Mouse (Mus musculus): Measurements from ENCODE around the gene Tmem38a. TPM values are rescaled to one million over a fixed set of nuclear protein-coding genes. Genes with fewer than 3 reads are reported as not detected.

Tmem38a gene
- polyA plus RNA-seq, 1 experiment from 2014 or later, result 12.1 TPM

GRCm38 (mm10) chr8:72555770-72556169, 16.1 kb upstream of the Tmem38a start:
- 40% methylated on average over 4 of the region's 4 CpGs for WGBS
- Histone ChIP-seq H3K27me3 (replicated peaks; ENCODE audit: control insufficient read depth, insufficient read depth, low read length) (no peaks in the 10 kb centered on the region), H3K9me3 (ENCODE audit: control insufficient read depth, low read length) (no peaks in the 10 kb centered on the region), H3K27ac (ENCODE audit: low read length) (no peak overlapping the region), H3K4me3 (ENCODE audit: low read length) (no peak overlapping the region), H3K9ac (ENCODE audit: low read depth, low read length) (no peak overlapping the region), H3K36me3 (ENCODE audit: control insufficient read depth, insufficient read depth, low read length) (no peaks in the 10 kb centered on the region), H3K4me2 (ENCODE audit: low read depth, low read length) (no peak overlapping the region), H3K4me1 (ENCODE audit: control insufficient read depth, insufficient read depth, low read length) (no peaks in the 10 kb centered on the region)
- no peak for ATAC-seq

- H3K4me1 ChIP-seq (ENCODE audit: control insufficient read depth, insufficient read depth, low read length), result no peaks in the 10 kb centered on the region
- 95% methylated on average over 1 of the region's 1 CpGs for WGBS
- no peaks in the 10 kb centered on the region for H3K27me3 ChIP-seq (replicated peaks; ENCODE audit: control insufficient read depth, insufficient read depth, low read length)
- peaks cover 12% of the 10 kb centered on the region for H3K36me3 ChIP-seq (ENCODE audit: control insufficient read depth, insufficient read depth, low read length)
- H3K4me3 ChIP-seq (ENCODE audit: low read length), result no peak overlapping the region
- ATAC-seq, result no peak
- no peak overlapping the region for H3K9ac ChIP-seq (ENCODE audit: low read depth, low read length)
- no peaks in the 10 kb centered on the region for H3K9me3 ChIP-seq (ENCODE audit: control insufficient read depth, low read length)
- H3K4me2 ChIP-seq (ENCODE audit: low read depth, low read length), result no peak overlapping the region
- no peak overlapping the region for H3K27ac ChIP-seq (ENCODE audit: low read length)
Measured at GRCm38 (mm10) chr8:72561111-72561689, 10.7 kb upstream of the Tmem38a start.

- peaks cover 10% of the 10 kb centered on the region for H3K4me1 ChIP-seq (ENCODE audit: control insufficient read depth, insufficient read depth, low read length)
- H3K9ac ChIP-seq (ENCODE audit: low read depth, low read length), result no peak overlapping the region
- no peaks in the 10 kb centered on the region for H3K9me3 ChIP-seq (ENCODE audit: control insufficient read depth, low read length)
- H3K27me3 ChIP-seq (replicated peaks; ENCODE audit: control insufficient read depth, insufficient read depth, low read length), result no peaks in the 10 kb centered on the region
- H3K36me3 ChIP-seq (ENCODE audit: control insufficient read depth, insufficient read depth, low read length), result peaks cover 20% of the 10 kb centered on the region
- 97% methylated on average over 2 of the region's 2 CpGs for WGBS
- no peak overlapping the region for H3K27ac ChIP-seq (ENCODE audit: low read length)
- H3K4me3 ChIP-seq (ENCODE audit: low read length), result no peak overlapping the region
- no peak for ATAC-seq
- no peak overlapping the region for H3K4me2 ChIP-seq (ENCODE audit: low read depth, low read length)
Measured at GRCm38 (mm10) chr8:72565970-72566369, 5.9 kb upstream of the Tmem38a start.

GRCm38 (mm10) chr8:72570633-72571610, 933 bp upstream of the Tmem38a start, which contains the start of gene Smim7:
Gene Smim7, minus strand, starts transcription at chr8:72571088.
- WGBS, result under 1% methylated on average over 52 of the region's 52 CpGs
- Histone ChIP-seq H3K27ac (ENCODE audit: low read length) (peak within 1 kb of the TSS; percentile 95), H3K9me3 (ENCODE audit: control insufficient read depth, low read length) (no peaks in the 10 kb centered on the region), H3K27me3 (replicated peaks; ENCODE audit: control insufficient read depth, insufficient read depth, low read length) (no peaks in the 10 kb centered on the region), H3K4me2 (ENCODE audit: low read depth, low read length) (peak within 1 kb of the TSS; percentile 94), H3K9ac (ENCODE audit: low read depth, low read length) (peak within 1 kb of the TSS; percentile 79), H3K4me1 (ENCODE audit: control insufficient read depth, insufficient read depth, low read length) (peaks cover 19% of the 10 kb centered on the region), H3K4me3 (ENCODE audit: low read length) (peak within 1 kb of the TSS; percentile 73), H3K36me3 (ENCODE audit: control insufficient read depth, insufficient read depth, low read length) (peaks cover 11% of the 10 kb centered on the region)
- ATAC-seq, result peak; percentile 98

GRCm38 (mm10) chr8:72572507-72572906, 652 bp downstream of the Tmem38a start:
- H3K4me2 ChIP-seq (ENCODE audit: low read depth, low read length), result peak overlapping the region; percentile 94
- no peaks in the 10 kb centered on the region for H3K27me3 ChIP-seq (replicated peaks; ENCODE audit: control insufficient read depth, insufficient read depth, low read length)
- no peaks in the 10 kb centered on the region for H3K9me3 ChIP-seq (ENCODE audit: control insufficient read depth, low read length)
- no peak for ATAC-seq
- H3K27ac ChIP-seq (ENCODE audit: low read length), result no peak overlapping the region
- no peaks in the 10 kb centered on the region; the same call in 1 of the 2 replicates for H3K36me3 ChIP-seq (ENCODE audit: control insufficient read depth, insufficient read depth, low read length)
- H3K9ac ChIP-seq (ENCODE audit: low read depth, low read length), result peak overlapping the region; percentile 79
- peaks cover 19% of the 10 kb centered on the region for H3K4me1 ChIP-seq (ENCODE audit: control insufficient read depth, insufficient read depth, low read length)
- H3K4me3 ChIP-seq (ENCODE audit: low read length), result peak overlapping the region; percentile 73
- 5% methylated on average over 10 of the region's 10 CpGs for WGBS

GRCm38 (mm10) chr8:72573450-72573849, 1.6 kb downstream of the Tmem38a start:
- no peak for ATAC-seq
- WGBS, result 83% methylated on average over 6 of the region's 6 CpGs
- no peak overlapping the region for H3K27ac ChIP-seq (ENCODE audit: low read length)

GRCm38 (mm10) chr8:72575915-72576314, 4.1 kb downstream of the Tmem38a start:
- Histone ChIP-seq H3K27me3 (replicated peaks; ENCODE audit: control insufficient read depth, insufficient read depth, low read length) (no peaks in the 10 kb centered on the region), H3K4me1 (ENCODE audit: control insufficient read depth, insufficient read depth, low read length) (peaks cover 9% of the 10 kb centered on the region), H3K4me2 (ENCODE audit: low read depth, low read length) (no peak overlapping the region), H3K36me3 (ENCODE audit: control insufficient read depth, insufficient read depth, low read length) (no peaks in the 10 kb centered on the region; the same call in 1 of the 2 replicates), H3K9me3 (ENCODE audit: control insufficient read depth, low read length) (no peaks in the 10 kb centered on the region), H3K4me3 (ENCODE audit: low read length) (no peak overlapping the region), H3K27ac (ENCODE audit: low read length) (no peak overlapping the region), H3K9ac (ENCODE audit: low read depth, low read length) (no peak overlapping the region)
- no peak for ATAC-seq
- WGBS, result 91% methylated on average over 6 of the region's 6 CpGs

More at GRCm38 (mm10) chr8:72573450-72573849, 1.6 kb downstream of the Tmem38a start:
- Histone ChIP-seq H3K36me3 (ENCODE audit: control insufficient read depth, insufficient read depth, low read length) (no peaks in the 10 kb centered on the region; the same call in 1 of the 2 replicates), H3K27me3 (replicated peaks; ENCODE audit: control insufficient read depth, insufficient read depth, low read length) (no peaks in the 10 kb centered on the region), H3K4me1 (ENCODE audit: control insufficient read depth, insufficient read depth, low read length) (peaks cover 19% of the 10 kb centered on the region), H3K4me2 (ENCODE audit: low read depth, low read length) (no peak overlapping the region), H3K9ac (ENCODE audit: low read depth, low read length) (no peak overlapping the region), H3K9me3 (ENCODE audit: control insufficient read depth, low read length) (no peaks in the 10 kb centered on the region), H3K4me3 (ENCODE audit: low read length) (no peak overlapping the region)

- Histone ChIP-seq H3K4me3 (ENCODE audit: low read length) (no peak overlapping the region), H3K27me3 (replicated peaks; ENCODE audit: control insufficient read depth, insufficient read depth, low read length) (no peaks in the 10 kb centered on the region), H3K9me3 (ENCODE audit: control insufficient read depth, low read length) (no peaks in the 10 kb centered on the region), H3K36me3 (ENCODE audit: control insufficient read depth, insufficient read depth, low read length) (no peaks in the 10 kb centered on the region; the same call in 1 of the 2 replicates), H3K9ac (ENCODE audit: low read depth, low read length) (no peak overlapping the region), H3K27ac (ENCODE audit: low read length) (no peak overlapping the region), H3K4me1 (ENCODE audit: control insufficient read depth, insufficient read depth, low read length) (peaks cover 7% of the 10 kb centered on the region), H3K4me2 (ENCODE audit: low read depth, low read length) (no peak overlapping the region)
- 73% methylated on average over 3 of the region's 3 CpGs for WGBS
- no peak for ATAC-seq
Measured at GRCm38 (mm10) chr8:72577266-72577665, 5.4 kb downstream of the Tmem38a start.

- no peaks in the 10 kb centered on the region for H3K9me3 ChIP-seq (ENCODE audit: control insufficient read depth, low read length)
- 0 out of 2 replicates have a peak, but pooled peaks cover under 1% of the 10 kb centered on the region for H3K4me1 ChIP-seq (ENCODE audit: control insufficient read depth, insufficient read depth, low read length)
- no peak overlapping the region for H3K27ac ChIP-seq (ENCODE audit: low read length)
- H3K4me2 ChIP-seq (ENCODE audit: low read depth, low read length), result no peak overlapping the region
- H3K36me3 ChIP-seq (ENCODE audit: control insufficient read depth, insufficient read depth, low read length), result no peaks in the 10 kb centered on the region; the same call in 1 of the 2 replicates
- WGBS, result 46% methylated on average over 1 of the region's 1 CpGs
- ATAC-seq, result no peak
- H3K9ac ChIP-seq (ENCODE audit: low read depth, low read length), result no peak overlapping the region
- no peak overlapping the region for H3K4me3 ChIP-seq (ENCODE audit: low read length)
- no peaks in the 10 kb centered on the region for H3K27me3 ChIP-seq (replicated peaks; ENCODE audit: control insufficient read depth, insufficient read depth, low read length)
Measured at GRCm38 (mm10) chr8:72577941-72578340, 6.1 kb downstream of the Tmem38a start.
